Mouse (Mus musculus) B cell, adult 2 months (primary cell): ENCODE data around the gene Pou4f1.
"Not testable (repeated sequence)": the region's sequence is repeated elsewhere in the genome, so short reads cannot be mapped to it uniquely, and the experiment has no call there.

ENCODE experiments used
- DNase-seq, 2 experiments: peaks; one replicate each; pipeline ENCODE4 v3.0.0; 2022

Gene Pou4f1

GRCm38 (mm10) chr14:104467966-104468622 is at the start of gene Pou4f1:
TSS of gene Pou4f1 (minus strand) at chr14:104467999.
- DNase-seq, result peak; percentile 65 to 77

DNA sequence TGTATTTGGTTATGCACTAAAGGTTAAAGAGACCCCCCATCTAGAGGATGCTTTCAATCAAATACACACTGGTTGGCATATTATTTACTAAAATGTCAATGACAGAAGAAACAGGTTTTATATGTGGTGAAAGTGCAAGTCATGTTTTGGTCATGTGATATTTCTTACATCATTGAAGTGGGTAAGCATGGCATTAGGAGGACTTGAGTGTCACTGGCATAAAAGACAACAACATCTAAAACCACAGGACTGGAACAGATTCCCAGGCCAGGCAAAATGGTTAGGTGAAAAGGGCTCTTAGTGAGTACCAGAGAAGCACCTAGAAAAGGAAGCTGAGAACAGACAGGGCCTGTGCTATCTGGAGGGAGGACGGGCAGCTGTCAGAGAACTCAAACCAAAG is 43.9 kb upstream of the Pou4f1 start:
- DNase-seq, result no peak

DNA sequence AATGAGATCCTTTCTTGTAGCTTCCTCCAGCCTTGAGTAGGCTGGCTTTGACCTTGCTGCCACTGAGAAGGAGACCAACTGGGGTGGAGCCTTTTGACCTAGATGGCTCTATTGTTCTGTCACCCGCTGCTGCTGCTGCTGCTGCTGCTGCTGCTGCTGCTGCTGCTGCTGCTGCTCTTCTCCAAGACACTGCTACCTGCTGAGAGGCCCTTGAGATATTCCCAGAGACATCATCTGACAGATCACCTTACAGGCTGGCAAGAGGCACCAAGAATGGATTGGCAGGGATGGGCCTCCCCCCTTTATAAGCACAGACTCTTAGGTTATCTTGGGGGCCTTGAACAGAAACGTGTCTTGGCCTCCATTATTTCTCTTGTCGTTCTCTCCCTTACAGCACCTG is 35.0 kb upstream of the Pou4f1 start:
- DNase-seq, result not testable (repeated sequence)

GRCm38 (mm10) chr14:104479751-104480150 is 12.0 kb upstream of the Pou4f1 start:
- DNase-seq, result no peak

- no peak for DNase-seq
Observed at GRCm38 (mm10) chr14:104478593-104478992, 10.8 kb upstream of the Pou4f1 start.

GRCm38 (mm10) chr14:104477616-104478015 is 9.8 kb upstream of the Pou4f1 start:
- DNase-seq, result no peak

DNA sequence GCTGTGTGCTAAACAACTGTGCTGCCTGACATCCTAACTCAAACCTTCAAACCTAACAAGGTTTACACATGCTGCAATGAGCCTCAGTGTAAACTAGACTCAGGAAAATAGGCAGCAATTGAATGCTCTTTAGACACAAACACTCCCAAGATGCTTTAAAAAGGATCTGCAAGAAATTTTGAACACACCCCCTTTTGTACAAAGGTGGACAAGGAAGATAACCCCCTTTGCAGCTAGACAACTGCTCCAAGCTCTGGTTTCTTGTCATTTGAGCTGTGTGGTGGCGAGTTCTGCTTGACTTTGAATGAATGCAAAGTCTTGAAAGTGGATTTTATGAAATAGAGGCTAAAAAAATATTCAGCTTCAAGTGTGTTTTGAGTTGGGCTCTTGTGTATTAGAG is 7.6 kb upstream of the Pou4f1 start:
- no peak for DNase-seq

- DNase-seq, result no peak
Observed at GRCm38 (mm10) chr14:104468623-104468970, 798 bp upstream of the Pou4f1 start.

DNA sequence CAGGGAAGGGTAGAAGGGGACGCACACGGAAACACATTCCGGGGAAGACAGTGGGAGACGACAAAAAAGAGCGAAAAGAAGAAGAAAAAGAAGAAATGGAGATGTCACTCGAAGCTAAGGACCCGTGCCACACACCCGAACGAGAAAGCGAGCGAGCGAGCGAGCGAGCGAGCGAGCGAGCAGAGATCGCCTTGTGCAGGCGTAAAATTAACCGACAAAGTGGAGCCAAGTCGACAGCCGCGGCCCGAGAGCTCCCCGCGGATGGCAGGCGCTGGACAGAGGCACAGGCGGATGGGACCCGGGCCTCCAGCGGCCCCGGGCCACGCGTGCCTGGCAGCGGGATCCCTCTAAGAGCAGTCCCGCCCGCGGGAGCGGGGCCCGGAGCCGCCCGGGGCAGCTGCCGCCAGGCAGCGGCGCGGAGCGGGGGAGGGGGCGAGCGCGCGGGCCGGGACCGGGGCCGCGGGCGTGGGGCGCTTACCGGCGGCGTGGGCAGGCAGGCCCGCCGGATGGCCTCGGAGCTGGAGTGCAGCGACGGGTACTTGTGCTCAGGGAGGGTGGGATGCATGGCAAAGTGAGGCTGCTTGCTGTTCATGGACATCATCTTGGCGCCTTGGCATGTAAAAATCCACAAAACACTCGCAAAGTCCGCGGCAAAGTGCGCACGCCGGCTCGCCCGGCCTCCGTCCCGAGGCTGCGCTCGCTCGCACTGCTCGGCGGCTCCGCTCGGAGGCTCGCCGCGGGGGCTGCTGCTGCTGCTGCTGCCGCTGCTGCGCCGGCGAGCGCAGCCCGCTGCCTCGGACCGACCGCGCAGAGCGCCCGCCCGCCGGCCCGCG is 450 bp downstream of the Pou4f1 start:
- DNase-seq, result peak in 1 of 2 experiments; percentile 23

- peak in 1 of 2 experiments; percentile 36 for DNase-seq
Observed at GRCm38 (mm10) chr14:104466557-104466956, 1.2 kb downstream of the Pou4f1 start.

DNA sequence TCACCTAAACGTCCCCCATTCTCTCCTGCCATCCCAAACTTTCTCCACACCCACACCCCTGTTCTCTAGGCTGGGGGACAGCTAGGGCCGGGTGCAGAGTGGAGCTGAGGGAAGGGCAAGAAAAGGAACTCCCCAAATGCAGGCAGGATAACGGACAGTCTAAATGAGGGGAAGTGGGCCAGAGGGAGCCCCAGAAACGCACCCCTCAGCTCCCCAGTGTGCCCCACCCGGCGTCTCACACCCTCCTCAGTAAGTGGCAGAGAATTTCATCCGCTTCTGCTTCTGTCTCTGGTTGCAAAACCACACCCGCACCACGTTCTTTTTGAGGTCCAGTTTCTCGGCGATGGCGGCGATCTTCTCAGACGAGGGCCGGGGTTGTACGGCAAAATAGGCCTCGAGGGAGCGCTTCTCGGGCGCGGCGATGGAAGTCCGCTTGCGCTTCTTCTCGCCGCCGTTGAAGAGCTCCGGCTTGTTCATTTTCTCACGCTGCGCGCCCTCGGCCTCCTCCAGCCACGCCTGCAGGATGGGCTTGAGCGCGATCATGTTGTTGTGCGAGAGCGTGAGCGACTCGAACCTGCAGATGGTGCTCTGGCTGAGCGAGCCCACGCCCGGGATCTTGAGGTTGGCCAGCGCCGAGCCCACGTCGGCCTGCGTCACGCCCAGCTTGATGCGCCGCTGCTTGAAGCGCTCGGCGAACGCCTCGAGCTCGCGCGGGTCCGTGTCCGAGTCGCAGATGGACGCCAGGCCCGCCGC is 2.1 kb downstream of the Pou4f1 start:
- peak; percentile 33 to 44 for DNase-seq

GRCm38 (mm10) chr14:104464841-104465240 is 3.0 kb downstream of the Pou4f1 start:
- peak in 1 of 2 experiments; percentile 13 for DNase-seq

DNA sequence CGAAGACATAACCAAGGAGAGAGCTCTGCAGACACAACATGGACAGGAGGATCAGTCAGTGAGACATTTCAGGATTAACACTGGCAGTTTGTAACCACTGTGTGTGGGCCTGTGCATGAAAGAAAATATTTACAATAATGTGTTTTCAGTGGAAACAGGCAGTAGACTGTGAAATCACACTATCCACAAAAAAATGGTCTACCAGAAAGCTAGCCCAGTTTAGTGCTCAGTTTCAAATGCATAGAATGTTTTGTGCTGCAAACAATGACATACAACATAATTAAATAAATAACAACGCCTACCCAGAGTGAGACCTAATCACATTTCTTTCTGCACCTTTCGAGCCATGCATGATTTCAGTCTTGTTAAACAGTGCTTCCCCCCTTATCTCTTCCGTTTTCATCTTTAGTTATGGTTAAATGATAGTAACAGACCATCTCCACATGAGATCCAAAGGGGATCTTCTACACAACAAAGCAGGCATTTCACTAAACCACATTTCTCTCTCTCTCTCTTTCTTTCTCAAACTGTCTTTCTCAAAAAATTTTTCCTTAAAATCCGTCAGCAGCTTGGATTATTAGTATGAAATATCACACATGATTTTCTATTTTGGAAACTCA is 4.1 kb downstream of the Pou4f1 start:
- DNase-seq, result no peak

DNA sequence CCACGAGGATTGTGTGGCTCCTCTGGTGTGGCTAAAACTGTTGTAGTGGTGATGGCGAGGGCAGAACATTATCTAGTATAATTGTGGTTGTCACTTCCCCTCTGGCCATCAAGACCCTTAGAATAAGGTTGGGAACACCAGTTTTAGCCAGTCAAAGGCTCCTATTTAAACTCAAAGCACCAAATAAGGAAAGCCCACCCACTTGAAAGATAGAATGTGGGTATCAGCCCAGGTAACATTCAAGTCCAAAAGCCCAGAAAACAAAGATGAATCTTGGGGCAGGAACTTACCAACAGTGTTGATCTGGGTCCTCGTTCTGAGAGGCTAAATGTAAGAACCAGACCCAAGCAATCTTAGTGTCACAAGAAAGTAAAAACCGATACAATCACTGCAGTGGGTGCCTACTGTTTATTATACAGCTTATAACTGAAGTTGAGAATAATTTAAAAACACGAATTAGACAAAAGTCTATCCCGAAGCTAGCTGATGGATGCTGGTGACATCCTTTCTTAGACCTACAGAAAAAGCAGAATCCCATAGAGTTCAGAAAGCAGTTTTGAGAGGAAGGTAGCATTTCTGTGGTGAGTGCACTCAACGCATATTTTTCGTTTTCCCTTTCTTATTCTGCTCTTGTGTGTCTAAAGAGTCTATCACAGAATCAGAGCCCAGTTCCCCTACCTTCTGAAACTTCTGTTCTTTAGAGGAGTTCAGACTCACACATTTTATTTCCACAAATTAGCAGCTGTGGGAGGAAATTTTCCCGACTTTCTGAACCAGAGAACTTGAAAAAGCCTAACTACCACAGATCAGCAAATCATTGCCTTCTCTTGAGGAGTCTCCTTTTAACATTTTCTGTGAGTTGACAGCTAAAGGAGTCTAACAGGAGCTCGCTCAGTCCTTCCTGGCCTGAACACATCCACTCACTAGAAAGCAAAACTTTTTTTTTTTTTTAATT is 6.2 kb downstream of the Pou4f1 start:
- DNase-seq, result no peak

GRCm38 (mm10) chr14:104460325-104461285 is 7.2 kb downstream of the Pou4f1 start:
- DNase-seq, result peak in 1 of 2 experiments; percentile 27

DNA sequence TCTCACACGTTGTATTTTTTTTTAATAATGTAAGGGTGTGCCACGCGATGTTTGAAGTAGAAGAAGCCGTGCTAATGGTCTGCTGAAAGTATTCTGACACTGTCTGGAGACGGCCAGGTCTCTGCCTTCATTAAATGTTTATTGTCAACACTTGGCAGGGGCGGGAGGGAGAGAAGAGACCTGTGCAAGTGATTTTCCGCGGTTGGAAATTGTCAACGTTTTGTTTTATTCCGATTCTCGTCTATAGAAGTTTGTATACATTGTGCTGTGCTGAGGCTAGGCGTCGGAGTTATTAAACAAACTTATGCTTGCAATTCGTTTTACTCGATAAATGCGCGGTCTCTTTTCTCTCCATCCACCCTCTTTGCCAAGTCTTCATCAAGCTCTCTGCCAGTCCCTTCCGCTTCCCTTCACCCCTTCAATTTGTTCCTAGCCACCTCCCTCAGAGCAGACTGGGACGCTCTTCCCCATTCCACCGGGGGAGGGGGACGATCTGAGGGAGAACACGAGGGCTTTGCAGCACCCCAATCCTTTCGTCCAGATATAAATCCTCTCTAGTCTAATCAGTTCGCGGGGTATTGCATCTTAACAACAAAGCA is 8.2 kb downstream of the Pou4f1 start:
- DNase-seq, result peak in 1 of 2 experiments; percentile 27

DNA sequence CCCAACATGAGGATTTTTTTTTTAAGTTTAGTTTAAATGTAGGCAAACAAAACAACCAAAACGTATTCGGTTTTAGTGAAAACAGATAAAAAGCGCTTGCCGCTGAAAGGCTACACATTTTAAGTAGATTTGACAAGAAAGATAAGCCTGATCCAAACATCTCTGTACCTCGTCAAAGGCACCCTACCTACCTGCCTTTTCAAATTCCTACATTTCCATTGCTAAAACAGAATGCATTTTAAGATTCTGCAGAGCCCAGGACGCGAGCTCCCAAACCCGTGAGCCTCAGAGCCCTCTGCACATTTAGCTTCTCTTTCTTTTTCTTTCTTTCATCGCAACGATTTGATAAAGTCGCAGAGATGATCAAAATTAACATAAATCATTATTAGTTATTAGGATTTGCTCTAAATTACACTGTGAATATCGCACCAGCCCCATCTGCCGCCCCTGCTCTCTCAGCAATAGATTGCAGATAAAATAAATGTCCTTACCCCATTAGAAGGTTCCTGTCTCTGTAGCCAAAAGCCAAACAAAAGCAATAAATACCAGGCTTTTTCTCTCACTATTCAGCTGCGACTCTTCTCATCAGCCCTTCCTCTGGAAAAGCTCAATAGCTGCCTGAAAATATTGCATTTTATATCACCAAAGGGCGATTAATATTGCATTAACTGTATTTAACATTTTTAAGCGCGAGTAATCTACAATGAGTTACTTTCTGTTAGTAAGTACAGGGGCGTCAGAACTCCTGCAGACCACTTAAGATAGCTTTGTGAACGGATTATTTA is 8.9 kb downstream of the Pou4f1 start:
- peak in 1 of 2 experiments; percentile 16 for DNase-seq

DNA sequence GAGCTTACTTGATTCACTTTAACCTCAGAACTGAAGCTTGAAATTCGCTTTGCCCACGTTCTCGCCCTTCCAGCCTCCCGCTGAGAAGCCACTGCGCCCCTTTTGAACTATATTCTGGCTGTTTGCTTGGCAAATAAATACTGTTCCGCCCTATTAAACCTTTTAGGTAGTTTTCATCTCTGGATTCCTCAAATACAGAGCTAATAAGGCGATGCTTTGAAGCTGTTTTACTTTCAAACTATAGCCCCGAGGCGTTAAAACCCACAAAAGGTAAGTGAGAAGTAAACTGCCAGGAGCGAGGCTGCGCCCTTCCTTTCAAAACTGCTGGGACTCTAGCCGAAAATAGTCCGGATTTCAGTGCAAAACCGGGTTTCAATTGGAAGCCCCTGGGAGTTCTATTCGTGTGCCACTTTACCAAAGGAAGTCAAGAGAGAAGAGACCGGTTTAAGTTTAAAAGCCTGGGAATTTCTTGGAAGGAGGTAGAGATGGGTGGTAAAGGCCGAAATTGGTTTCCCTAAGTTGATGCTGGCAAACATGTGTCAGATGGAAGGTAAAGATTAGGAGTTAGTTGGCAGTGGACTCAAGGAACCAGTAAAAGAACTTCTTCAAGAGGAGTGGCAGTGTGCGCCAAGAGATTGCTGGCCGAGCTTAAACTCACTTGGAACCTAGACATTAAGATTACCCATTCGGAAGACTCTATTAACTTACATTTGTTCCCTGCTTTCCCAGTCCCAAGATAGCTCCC is 9.7 kb downstream of the Pou4f1 start:
- DNase-seq, result peak in 1 of 2 experiments; percentile 16

- DNase-seq, result no peak
Observed at GRCm38 (mm10) chr14:104456976-104457375, 10.8 kb downstream of the Pou4f1 start.
